Comparison of ENCODE assay signal across 15 mouse cellular contexts in genomic region chr1:170419961-170420360, GRCm38 (mm10).
"Had no signal": no experiment of that assay in that cellular context is flagged by ENCODE, and none has a peak within 500 bp of the region (broad histone marks: within the 10 kb centered on the region; RNA-seq: fewer than 3 reads in every experiment).

No protein-coding gene starts in this region.

- H3K4me2 ChIP-seq: lung, embryonic 14.5 days; midbrain, embryonic 11.5 days; midbrain, embryonic 13.5 days; midbrain, embryonic 15.5 days; neural tube, embryonic 12.5 days; stomach, embryonic 15.5 days had no signal

- ATAC-seq: midbrain, embryonic 13.5 days; midbrain, embryonic 15.5 days had no signal

- H3K4me1 ChIP-seq: stomach, embryonic 15.5 days had no signal

- DNase-seq: lung, embryonic 14.5 days; lung, postnatal 14 days; lung, postnatal 36 days; right cerebral cortex, postnatal 14 days; thymus, adult 2 months; thymus, postnatal 25 days; thymus, postnatal 4 days had no signal

- H3K27ac ChIP-seq: macrophage; midbrain, embryonic 13.5 days; midbrain, embryonic 15.5 days; neural tube, embryonic 12.5 days; stomach, embryonic 15.5 days; stomach, postnatal 0 days had no signal

- H3K9ac ChIP-seq: lung, embryonic 14.5 days; midbrain, embryonic 13.5 days; midbrain, embryonic 15.5 days; neural tube, embryonic 12.5 days; stomach, embryonic 15.5 days had no signal

- H3K4me3 ChIP-seq: megakaryocyte, embryonic 14.5 days; midbrain, embryonic 13.5 days; midbrain, embryonic 15.5 days; neural tube, embryonic 12.5 days; stomach, embryonic 15.5 days had no signal

- H3K36me3 ChIP-seq: midbrain, embryonic 13.5 days; midbrain, embryonic 15.5 days; neural tube, embryonic 12.5 days; stomach, embryonic 15.5 days had no signal

- H3K9me3 ChIP-seq: midbrain, embryonic 13.5 days; midbrain, embryonic 15.5 days; neural tube, embryonic 12.5 days; stomach, embryonic 15.5 days had no signal

- H3K27me3 ChIP-seq: megakaryocyte, embryonic 14.5 days; midbrain, embryonic 15.5 days; neural tube, embryonic 12.5 days; stomach, embryonic 15.5 days had no signal
